Mouse (Mus musculus): Measurements from ENCODE around the gene Aspa.

DNA sequence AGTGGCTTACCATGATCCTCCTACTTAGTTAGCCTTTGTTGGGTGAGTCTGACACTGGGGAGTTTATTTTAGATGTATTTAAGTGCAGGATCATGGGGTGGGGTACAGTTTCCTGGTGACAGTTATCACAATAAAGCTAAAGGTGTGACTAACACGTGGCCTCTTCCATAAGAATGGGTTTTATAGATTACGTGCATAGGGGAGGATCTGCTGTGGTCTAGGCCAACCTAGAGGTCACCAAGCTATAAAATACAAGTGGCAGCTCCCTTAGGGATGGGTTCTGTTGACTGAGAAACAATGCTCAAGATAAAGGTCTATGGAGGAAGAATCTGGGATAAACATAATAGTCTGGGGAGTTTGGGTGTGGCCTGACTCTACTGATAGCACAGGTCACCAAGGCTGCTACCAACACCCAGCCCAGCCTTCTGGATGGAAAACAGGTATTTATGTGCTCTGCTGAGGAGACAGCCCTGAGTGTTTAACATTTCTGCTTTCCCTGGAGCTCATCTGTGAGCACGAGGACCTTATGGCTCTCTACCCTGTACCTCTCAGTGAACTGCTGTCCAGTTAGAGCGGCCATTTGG, 71.9 kb downstream of the Aspa start:
- TF ChIP-seq CTCF (IDR thresholded peaks at IDR 0.05; ENCODE audit: control insufficient read depth, insufficient read depth, insufficient replicate concordance, low read depth, low read length) (no peak), POLR2A (IDR thresholded peaks at IDR 0.05; ENCODE audit: control insufficient read depth, low read depth, low read length) (no peak)

All from testis, adult 2 months (tissue).